Mouse (Mus musculus) embryo, embryonic 10 days (tissue): ENCODE results near the gene Itpk1.

ENCODE experiments used
- DNase-seq: peaks from one replicate; pipeline ENCODE4 v3.0.0-alpha.2; 2015; ENCODE audit warnings: low spot score

The Itpk1 gene

DNA sequence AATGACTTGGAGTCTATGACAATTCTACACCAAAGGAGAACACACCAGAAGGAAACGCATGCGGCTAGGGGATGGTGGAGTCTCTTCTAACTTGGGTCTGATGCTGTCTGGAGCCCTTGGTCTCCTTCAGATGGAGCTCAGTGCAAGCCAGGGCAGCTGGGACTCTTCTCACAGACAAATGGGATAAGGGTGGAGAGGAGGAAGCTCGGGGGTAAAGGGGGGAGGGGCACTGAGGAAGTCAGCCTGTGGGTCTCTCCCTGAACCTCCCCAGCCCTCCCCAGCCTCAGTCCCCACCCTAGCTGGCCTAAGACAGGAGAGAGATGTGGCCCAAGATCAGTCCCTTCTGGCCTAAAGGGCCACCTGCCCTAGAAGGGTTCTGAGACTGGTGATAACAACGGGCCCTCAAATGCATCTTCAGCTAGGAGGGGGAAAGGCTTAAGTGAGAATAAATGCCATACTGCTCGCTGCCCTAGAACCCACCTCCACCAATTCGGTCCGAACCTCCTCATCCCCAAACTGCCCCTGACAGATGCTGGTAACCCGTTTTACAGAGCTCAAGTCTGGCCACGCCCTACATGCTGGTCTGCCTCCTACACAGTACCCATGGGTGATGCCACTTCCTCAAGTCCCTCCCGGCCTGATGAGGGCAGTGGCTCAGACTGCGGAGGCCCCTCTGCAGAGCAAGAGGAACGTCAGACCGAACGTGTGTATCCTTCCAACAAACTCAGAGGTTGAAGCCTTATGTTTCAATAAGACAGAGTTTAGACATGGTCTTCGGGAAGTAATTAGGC lies 14.8 kb downstream of the Itpk1 start:
- no peak for DNase-seq

GRCm38 (mm10) chr12:102686321-102686720 lies 18.4 kb downstream of the Itpk1 start:
- DNase-seq, result no peak

- DNase-seq, result no peak
Measured at GRCm38 (mm10) chr12:102685523-102685931, 19.2 kb downstream of the Itpk1 start.

- DNase-seq, result no peak
Measured at GRCm38 (mm10) chr12:102684720-102685386, 19.9 kb downstream of the Itpk1 start.

GRCm38 (mm10) chr12:102683979-102684378 lies 20.8 kb downstream of the Itpk1 start:
- no peak for DNase-seq

- DNase-seq, result no peak
Measured at GRCm38 (mm10) chr12:102683438-102683837, 21.3 kb downstream of the Itpk1 start.

DNA sequence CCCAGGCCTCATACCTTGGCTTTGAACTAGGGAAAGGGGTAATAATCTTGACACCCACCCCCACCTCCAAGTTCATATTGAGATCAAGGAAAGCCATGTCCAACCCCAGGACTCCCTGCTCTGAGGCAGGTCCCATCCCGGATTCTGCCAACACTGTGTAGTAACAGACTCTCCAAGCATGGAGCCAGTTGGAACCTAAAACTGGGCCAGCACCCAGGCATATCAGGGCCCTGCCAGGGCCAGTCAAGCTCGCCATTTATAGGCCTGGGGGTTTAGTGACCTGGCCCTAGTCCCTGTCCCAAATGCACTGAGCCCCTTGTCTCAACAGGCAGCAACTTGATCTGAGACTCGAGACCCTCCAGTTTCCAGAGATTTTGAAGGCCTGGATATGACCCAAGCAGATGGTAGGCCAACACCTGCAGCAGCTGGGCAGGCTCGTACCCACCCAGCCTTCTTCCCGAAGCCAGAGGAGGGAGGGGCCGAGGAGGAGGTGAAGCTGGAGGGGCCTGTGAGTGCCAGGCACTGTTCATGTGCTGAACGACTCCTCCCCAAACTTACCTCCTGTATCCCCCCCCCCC lies 21.9 kb downstream of the Itpk1 start:
- DNase-seq, result no peak

GRCm38 (mm10) chr12:102682085-102682484 lies 22.6 kb downstream of the Itpk1 start:
- DNase-seq, result no peak

GRCm38 (mm10) chr12:102681590-102681989 lies 23.1 kb downstream of the Itpk1 start:
- DNase-seq, result no peak

DNA sequence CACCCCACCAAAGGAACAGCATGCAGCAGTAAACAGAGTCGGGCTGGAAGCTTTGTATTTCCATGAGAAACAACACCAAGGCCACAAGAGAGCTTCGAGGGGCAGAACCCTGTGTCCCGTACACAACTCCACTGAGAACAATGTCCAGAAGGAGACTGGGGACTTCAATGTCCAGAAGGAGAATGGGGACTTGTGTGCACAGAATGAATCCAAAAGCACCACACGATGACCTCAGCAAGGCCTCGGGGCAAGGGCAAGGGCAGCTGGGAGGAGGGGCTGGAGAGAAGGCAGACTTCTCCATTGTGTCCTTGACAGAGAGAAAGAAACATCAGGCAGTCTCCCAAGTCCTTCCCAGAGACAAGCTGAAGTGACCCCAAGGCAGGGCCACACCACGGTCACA lies 25.9 kb downstream of the Itpk1 start:
- DNase-seq, result peak; percentile 68

GRCm38 (mm10) chr12:102677089-102677488 lies 27.6 kb downstream of the Itpk1 start:
- DNase-seq, result no peak

GRCm38 (mm10) chr12:102674556-102674955 lies 30.2 kb downstream of the Itpk1 start:
- DNase-seq, result no peak

DNA sequence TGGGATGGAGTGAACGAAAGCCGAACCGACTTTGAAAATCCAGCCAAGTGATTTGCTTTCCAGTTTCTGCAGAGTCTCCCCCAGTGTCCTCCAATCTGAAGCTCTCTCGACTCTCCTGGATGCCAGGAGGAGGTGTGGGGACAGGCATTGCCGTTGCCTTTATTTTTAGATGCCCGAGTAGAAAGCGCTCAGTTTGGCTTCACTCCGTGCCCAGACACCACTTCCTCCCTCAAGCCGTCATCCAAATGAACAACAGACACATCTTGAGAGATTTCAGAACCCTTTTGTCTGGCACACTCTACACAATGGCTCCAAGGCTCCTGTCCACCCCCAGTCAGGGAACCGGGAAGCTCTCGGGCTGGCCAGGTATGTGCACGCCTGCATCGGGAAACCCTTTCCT lies 30.6 kb downstream of the Itpk1 start:
- DNase-seq, result no peak

GRCm38 (mm10) chr12:102672857-102673839 lies 31.6 kb downstream of the Itpk1 start:
- DNase-seq, result no peak

DNA sequence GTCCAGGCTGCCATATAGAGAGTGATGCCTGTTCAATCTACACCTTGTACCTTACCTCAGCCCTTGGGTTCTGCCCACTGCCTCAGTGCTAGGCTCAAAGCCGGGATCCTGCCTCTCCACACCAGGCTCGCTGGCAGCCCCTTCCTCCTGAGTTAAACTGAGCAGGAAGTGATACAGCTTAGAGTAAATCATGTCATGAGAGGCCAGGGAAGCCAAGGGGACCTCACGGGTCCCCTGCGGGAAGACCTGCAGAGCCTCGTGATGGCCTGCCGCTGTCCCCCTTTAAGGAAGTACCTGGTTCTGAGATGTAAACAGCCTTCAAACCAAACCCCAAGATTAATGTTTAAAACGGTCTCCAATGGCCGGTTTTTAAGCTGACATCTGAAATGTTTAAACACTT lies 32.6 kb downstream of the Itpk1 start:
- DNase-seq, result no peak

DNA sequence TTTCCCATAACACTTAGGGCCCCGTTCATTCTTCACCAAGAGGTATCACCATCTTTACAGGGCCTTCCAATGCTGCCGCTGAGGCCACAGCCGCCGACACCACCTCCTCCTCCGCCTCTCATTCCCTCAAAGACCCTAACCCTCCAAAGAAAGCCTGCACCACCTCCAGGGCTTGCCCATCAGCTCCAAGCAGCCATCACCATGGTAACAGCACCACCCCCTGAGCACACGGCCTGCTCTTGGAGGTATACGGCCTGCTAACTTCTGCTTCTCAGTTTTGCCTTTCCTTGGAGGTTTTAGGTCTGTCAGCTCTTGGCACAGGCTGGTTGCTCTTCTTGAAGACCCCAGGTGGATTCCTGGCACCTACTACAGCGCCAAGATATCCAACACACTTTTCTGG lies 33.9 kb downstream of the Itpk1 start:
- peak; percentile 55 for DNase-seq

GRCm38 (mm10) chr12:102665465-102666202 lies 39.1 kb downstream of the Itpk1 start:
- DNase-seq, result no peak

GRCm38 (mm10) chr12:102664052-102664448 lies 40.7 kb downstream of the Itpk1 start:
- DNase-seq, result no peak

DNA sequence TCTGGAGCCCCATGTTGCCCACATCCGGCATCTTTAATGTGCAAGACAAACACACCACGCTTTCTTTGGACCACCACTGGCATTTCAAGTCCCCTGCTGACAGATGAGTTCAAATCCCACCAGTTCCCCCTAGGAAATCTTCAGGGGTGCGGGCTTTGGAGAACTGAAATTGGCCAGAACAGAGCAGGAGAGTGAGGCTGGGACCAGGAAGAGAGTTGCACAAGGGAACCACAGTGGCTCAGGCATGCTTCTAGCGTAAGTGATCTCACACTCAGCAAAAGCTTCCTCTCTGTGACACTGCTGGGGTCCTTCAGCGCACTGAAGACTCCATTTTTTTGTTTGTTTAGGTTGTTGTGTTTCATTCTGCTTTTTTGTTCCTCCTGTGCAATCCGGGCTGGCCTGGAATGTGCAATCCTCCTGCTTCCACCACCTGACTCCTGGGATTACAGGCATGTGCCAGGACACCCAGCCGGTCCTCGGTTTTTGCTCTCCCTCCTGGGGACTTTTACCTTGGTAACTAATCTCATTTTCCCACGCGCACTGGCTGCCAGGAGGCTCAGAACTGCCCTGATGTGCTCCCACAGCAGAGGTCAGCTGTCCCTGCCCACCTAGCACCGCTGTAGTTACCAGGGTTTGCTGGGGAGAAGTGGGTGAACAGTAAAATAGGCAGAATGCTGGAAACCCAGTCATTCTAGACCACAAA lies 41.2 kb downstream of the Itpk1 start:
- no peak for DNase-seq

- DNase-seq, result no peak
Measured at GRCm38 (mm10) chr12:102661772-102662171, 43.0 kb downstream of the Itpk1 start.
